ENCODE assay signal across 8 mouse cellular contexts in the genomic region with DNA sequence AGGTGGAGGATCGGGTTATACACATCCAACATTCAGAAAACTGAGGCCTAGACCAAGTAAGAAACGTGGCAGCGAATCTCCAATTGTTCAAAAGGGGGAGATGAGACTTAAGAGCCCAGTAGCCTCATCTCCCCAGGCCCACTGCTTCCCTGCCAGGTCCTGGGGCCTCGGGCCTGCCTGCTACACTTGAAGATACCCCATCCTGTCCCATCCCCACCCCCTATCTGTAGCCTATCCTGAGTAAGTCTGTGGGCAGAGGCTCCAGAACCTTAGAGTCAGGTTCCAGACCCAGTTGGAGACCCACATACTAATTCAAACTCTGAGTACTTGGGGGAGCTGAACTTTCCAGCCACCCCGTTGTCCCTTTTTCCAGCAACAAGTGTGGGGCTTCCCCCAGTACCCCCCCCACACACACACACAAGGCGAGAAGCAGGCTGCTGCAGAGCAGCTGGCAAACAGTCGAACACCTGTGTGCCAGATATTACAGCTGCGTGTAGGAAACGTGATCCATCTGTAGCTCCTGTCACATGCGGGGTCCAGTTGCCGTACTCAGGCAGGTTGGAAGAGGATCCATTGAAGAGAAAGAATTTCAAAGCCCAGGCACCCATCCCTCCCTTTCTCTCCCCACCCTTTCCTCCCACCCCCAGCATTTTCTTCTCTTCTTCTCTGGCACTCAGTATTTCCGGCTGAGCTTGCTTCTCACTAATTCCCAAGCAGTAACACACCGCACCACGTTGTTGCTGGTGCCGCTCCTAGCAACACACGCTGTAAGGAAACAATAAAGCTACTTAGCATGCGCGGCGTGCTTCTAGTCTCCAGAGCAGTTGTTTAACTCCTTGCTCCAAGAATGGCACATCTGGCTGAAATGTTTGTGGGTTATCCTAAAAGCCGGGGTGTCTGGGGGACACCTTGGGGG.
DNase-seq lines count a peak whose midpoint lies in the region; ATAC-seq and TF ChIP-seq lines count a peak whose summit lies in the region.

No protein-coding gene starts in this region.

- H3K9me3 ChIP-seq in kidney, postnatal 0 days (replicated peaks; ENCODE audit: low read length): no peaks in the 10 kb centered on the region
- H3K9me3 ChIP-seq in forebrain, embryonic 10.5 days: no peaks in the 10 kb centered on the region
- no peaks in the 10 kb centered on the region for H3K9me3 ChIP-seq in limb, embryonic 13.5 days

- H3K36me3 ChIP-seq in kidney, postnatal 0 days (ENCODE audit: insufficient read depth, low read length): no peaks in the 10 kb centered on the region
- H3K36me3 ChIP-seq in kidney, adult 2 months (ENCODE audit: control insufficient read depth, insufficient read depth, low read length): no peaks in the 10 kb centered on the region
- no peaks in the 10 kb centered on the region for H3K36me3 ChIP-seq in forebrain, embryonic 10.5 days (replicated peaks)
- no peaks in the 10 kb centered on the region for H3K36me3 ChIP-seq in limb, embryonic 13.5 days

- H3K4me1 ChIP-seq in kidney, postnatal 0 days (replicated peaks; ENCODE audit: insufficient read depth, low read length): peaks cover 16% of the 10 kb centered on the region
- H3K4me1 ChIP-seq in kidney, adult 2 months (ENCODE audit: control insufficient read depth, insufficient read depth, low read length): peaks cover 18% of the 10 kb centered on the region
- peaks cover 49% of the 10 kb centered on the region for H3K4me1 ChIP-seq in forebrain, embryonic 10.5 days
- H3K4me1 ChIP-seq in limb, embryonic 13.5 days: peaks cover 17% of the 10 kb centered on the region

- no peak for TF ChIP-seq POLR2A in kidney, adult 2 months (IDR thresholded peaks at IDR 0.05; ENCODE audit: low read depth, low read length)

- DNase-seq in kidney, postnatal 0 days (ENCODE audit: low spot score): peak; percentile 58
- DNase-seq in kidney, adult 2 months: no peak
- peak; percentile 68 for DNase-seq in forebrain, embryonic 10.5 days (ENCODE audit: extremely low spot score, low spot score)
- peak; percentile 21 to 31 for DNase-seq in right cerebral cortex, postnatal 36 days (ENCODE audit: low spot score in 2 of 2)
- DNase-seq in MN1 (ENCODE audit: low spot score): no peak
- DNase-seq in adrenal gland, adult 2 months: no peak
- DNase-seq in heart, postnatal 14 days: no peak

- no peak overlapping the region for H3K4me2 ChIP-seq in kidney, postnatal 0 days (ENCODE audit: low read length)
- peak overlapping the region; percentile 57 for H3K4me2 ChIP-seq in limb, embryonic 13.5 days (replicated peaks)

- ATAC-seq in kidney, postnatal 0 days (replicated peaks; ENCODE audit: low FRiP score, low read depth): no peak
- peak; percentile 82 for ATAC-seq in limb, embryonic 13.5 days (ENCODE audit: low FRiP score, low read depth)

- no peak for TF ChIP-seq CTCF in kidney, postnatal 0 days (IDR thresholded peaks at IDR 0.05; ENCODE audit: low read depth)
- no peak for TF ChIP-seq CTCF in kidney, adult 2 months (conservative IDR thresholded peaks at IDR 0.05; ENCODE audit: insufficient read depth, insufficient read length, low read depth, low read length)

- H3K27me3 ChIP-seq in kidney, postnatal 0 days (ENCODE audit: insufficient read depth, low read length): no peaks in the 10 kb centered on the region
- H3K27me3 ChIP-seq in kidney, adult 2 months (replicated peaks; ENCODE audit: control insufficient read depth, insufficient read depth, low read length): no peaks in the 10 kb centered on the region
- H3K27me3 ChIP-seq in forebrain, embryonic 10.5 days (ENCODE audit: poor library complexity, severe bottlenecking): no peaks in the 10 kb centered on the region
- H3K27me3 ChIP-seq in limb, embryonic 13.5 days: no peaks in the 10 kb centered on the region

- H3K4me3 ChIP-seq in kidney, postnatal 0 days (replicated peaks; ENCODE audit: low read depth, low read length): no peak overlapping the region
- H3K4me3 ChIP-seq in kidney, adult 2 months (ENCODE audit: insufficient read depth, low read depth, low read length): no peak overlapping the region
- H3K4me3 ChIP-seq in forebrain, embryonic 10.5 days: peak overlapping the region; percentile 32
- peak overlapping the region; percentile 28 for H3K4me3 ChIP-seq in limb, embryonic 13.5 days

- H3K9ac ChIP-seq in kidney, postnatal 0 days (ENCODE audit: low read depth, low read length): no peak overlapping the region
- H3K9ac ChIP-seq in limb, embryonic 13.5 days: no peak overlapping the region

- 0 out of 2 replicates have a peak overlapping the region, but pooled peaks have one; percentile 25 for H3K27ac ChIP-seq in kidney, postnatal 0 days
- H3K27ac ChIP-seq in kidney, adult 2 months (ENCODE audit: insufficient read depth, low read depth, low read length): no peak overlapping the region
- H3K27ac ChIP-seq in forebrain, embryonic 10.5 days: peak overlapping the region; percentile 83
- H3K27ac ChIP-seq in limb, embryonic 13.5 days: no peak overlapping the region

- WGBS in kidney, postnatal 0 days: 25% methylated on average over 20 of the region's 20 CpGs
- 58% methylated on average over 20 of the region's 20 CpGs for WGBS in kidney, adult 2 months
- 34% methylated on average over 20 of the region's 20 CpGs for WGBS in forebrain, embryonic 10.5 days
- WGBS in limb, embryonic 13.5 days: 17% methylated on average over 20 of the region's 20 CpGs

- intact Hi-C loops in heart, postnatal 14 days (cut with DNase I): loop anchor here (2.0 to 5.0 kb wide), 3 partner anchors 83 to 197 kb away; partner anchors contain the start of gene Zbtb18

Comparison
In these comparisons a context has a peak if more than half of its experiments do, and no peak if none do; other contexts are left out.
1. DNase-seq: peak in kidney, postnatal 0 days (single experiment), forebrain, embryonic 10.5 days (single experiment) and right cerebral cortex, postnatal 36 days (2 of 2); none in kidney, adult 2 months (single experiment), MN1 (single experiment), adrenal gland, adult 2 months (single experiment) and heart, postnatal 14 days (0 of 2).
2. H3K27ac ChIP-seq: peak in kidney, postnatal 0 days (single experiment) and forebrain, embryonic 10.5 days (single experiment); none in kidney, adult 2 months (single experiment) and limb, embryonic 13.5 days (single experiment).
3. H3K4me3 ChIP-seq: peak in forebrain, embryonic 10.5 days (single experiment) and limb, embryonic 13.5 days (single experiment); none in kidney, postnatal 0 days (single experiment) and kidney, adult 2 months (single experiment).